Mouse (Mus musculus) thymus, postnatal 25 days (tissue): ENCODE data around the gene Rpf1.

Source experiments
- DNase-seq: peaks from one replicate; pipeline ENCODE4 v3.0.0; 2022

Rpf1 gene

GRCm38 (mm10) chr3:146500003-146500809 lies 21.0 kb downstream of the Rpf1 start:
- DNase-seq = no peak

- DNase-seq = peak; percentile 92
These were observed 21.7 kb downstream of the Rpf1 start, which contains the start of the genes Spata1 and Gng5 for GRCm38 (mm10) chr3:146499431-146500002. TSS of gene Spata1 (minus strand) at chr3:146499753. TSS of gene Gng5 (plus strand) at chr3:146499807.

GRCm38 (mm10) chr3:146498989-146499388 lies 22.2 kb downstream of the Rpf1 start:
- DNase-seq = no peak

GRCm38 (mm10) chr3:146494941-146495340 lies 26.3 kb downstream of the Rpf1 start:
- DNase-seq = no peak

- DNase-seq = no peak
These were observed 34.8 kb downstream of the Rpf1 start for GRCm38 (mm10) chr3:146486464-146486863.

GRCm38 (mm10) chr3:146482044-146482443 lies 39.2 kb downstream of the Rpf1 start:
- DNase-seq = no peak

- no peak for DNase-seq
These were observed 46.8 kb downstream of the Rpf1 start for GRCm38 (mm10) chr3:146474428-146474827.

GRCm38 (mm10) chr3:146473741-146474140 lies 47.5 kb downstream of the Rpf1 start:
- no peak for DNase-seq

- DNase-seq = no peak
These were observed 48.6 kb downstream of the Rpf1 start for GRCm38 (mm10) chr3:146472657-146473056.

- DNase-seq = no peak
These were observed 52.0 kb downstream of the Rpf1 start for GRCm38 (mm10) chr3:146469226-146469625.

- no peak for DNase-seq
These were observed 58.3 kb downstream of the Rpf1 start for GRCm38 (mm10) chr3:146462939-146463338.
